22 mouse cellular contexts compared by ENCODE assay signal in the genomic region with DNA sequence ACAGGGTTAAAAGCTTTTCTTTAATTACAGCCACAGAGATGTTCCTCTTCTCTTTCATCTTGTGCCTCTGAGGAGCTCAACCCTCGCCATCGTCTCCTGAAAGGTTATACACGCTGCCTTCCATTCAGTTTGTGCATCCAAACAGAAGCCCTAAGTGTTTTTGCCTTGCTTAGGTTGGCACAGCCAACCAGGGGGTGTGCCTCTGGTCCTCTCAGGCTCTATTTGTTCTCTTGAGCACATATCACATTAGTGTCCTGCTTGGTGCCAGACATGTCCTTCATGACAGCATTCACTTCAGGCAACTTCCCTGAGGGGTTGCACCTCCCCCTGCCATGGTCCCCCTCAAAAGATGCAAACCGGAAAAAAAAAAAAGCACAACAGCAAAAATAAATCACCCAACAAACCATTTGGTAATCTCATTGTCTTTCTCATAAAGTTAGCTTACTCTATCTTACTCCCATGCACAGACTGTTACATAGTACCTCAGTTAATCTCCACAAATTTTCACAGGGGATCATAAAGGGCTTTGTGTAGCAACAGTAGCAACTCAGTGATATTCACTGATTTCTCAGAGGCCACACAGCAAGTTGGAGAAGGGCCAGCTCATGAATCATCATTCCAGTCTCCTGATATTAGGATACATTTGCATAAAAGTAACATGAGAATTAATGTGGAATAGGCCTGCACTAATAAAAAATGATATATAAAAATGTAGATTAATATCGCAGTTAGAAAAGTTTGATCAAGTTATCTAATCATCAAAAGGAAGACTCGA.
DNase-seq lines count a peak whose midpoint lies in the region; ATAC-seq lines count a peak whose summit lies in the region.
"Had no signal": no experiment of that assay in that cellular context is flagged by ENCODE, and none has a peak within 500 bp of the region (broad histone marks: within the 10 kb centered on the region; RNA-seq: fewer than 3 reads in every experiment).

No protein-coding gene starts in this region.

- H3K9me3 ChIP-seq in forebrain, embryonic 14.5 days (replicated peaks; ENCODE audit: control insufficient read depth, low read length): no peaks in the 10 kb centered on the region
- no peaks in the 10 kb centered on the region for H3K9me3 ChIP-seq in forebrain, embryonic 10.5 days
- H3K9me3 ChIP-seq: embryonic facial prominence, embryonic 12.5 days; G1E; heart, embryonic 15.5 days; limb, embryonic 12.5 days; liver, embryonic 13.5 days; midbrain, embryonic 13.5 days had no signal

- H3K4me3 ChIP-seq in forebrain, embryonic 14.5 days (ENCODE audit: low read depth, low read length): no peak overlapping the region
- H3K4me3 ChIP-seq in forebrain, embryonic 10.5 days: no peak overlapping the region
- H3K4me3 ChIP-seq: embryonic facial prominence, embryonic 12.5 days; heart, embryonic 15.5 days; limb, embryonic 12.5 days; liver, embryonic 13.5 days; midbrain, embryonic 13.5 days; myocyte had no signal

- WGBS in forebrain, embryonic 14.5 days: 40% methylated on average over 6 of the region's 6 CpGs
- 61% methylated on average over 6 of the region's 6 CpGs for WGBS in forebrain, embryonic 10.5 days

- no peak overlapping the region for H3K9ac ChIP-seq in forebrain, embryonic 14.5 days (ENCODE audit: low read length)
- H3K9ac ChIP-seq: embryonic facial prominence, embryonic 12.5 days; heart, embryonic 15.5 days; limb, embryonic 12.5 days; liver, embryonic 13.5 days; midbrain, embryonic 13.5 days had no signal

- DNase-seq in adrenal gland, adult 2 months: peak; percentile 26
- no peak for DNase-seq in adrenal gland, postnatal 4 days (ENCODE audit: low spot score in 2 of 2)
- peak; percentile 69 for DNase-seq in forebrain, embryonic 14.5 days (ENCODE audit: low spot score)
- DNase-seq in forebrain, embryonic 10.5 days (ENCODE audit: extremely low spot score, low spot score): no peak
- DNase-seq in retina, postnatal 1 day: peak; percentile 29
- no peak for DNase-seq in retina, embryonic 14.5 days (ENCODE audit: low spot score)
- peak; percentile 58 for DNase-seq in testis, postnatal 10 days (ENCODE audit: low spot score)
- DNase-seq in kidney, adult 8-10 months: no peak
- DNase-seq: cerebellum, adult 9-10 months; gastrocnemius, postnatal 25 days; kidney, adult 2 months; kidney, postnatal 25 days; liver, embryonic 13.5 days; right cerebral cortex, postnatal 25 days; thymus, adult 2 months had no signal

- H3K4me1 ChIP-seq in forebrain, embryonic 14.5 days (ENCODE audit: control insufficient read depth, insufficient read depth, low read length): no peaks in the 10 kb centered on the region
- peaks cover 3% of the 10 kb centered on the region; the same call in 1 of the 2 replicates for H3K4me1 ChIP-seq in forebrain, embryonic 10.5 days
- H3K4me1 ChIP-seq: embryonic facial prominence, embryonic 12.5 days; heart, embryonic 15.5 days; limb, embryonic 12.5 days; liver, embryonic 13.5 days; midbrain, embryonic 13.5 days had no signal

- no peak overlapping the region for H3K27ac ChIP-seq in forebrain, embryonic 14.5 days (ENCODE audit: low read depth, low read length)
- H3K27ac ChIP-seq in forebrain, embryonic 10.5 days: no peak overlapping the region
- H3K27ac ChIP-seq: embryonic facial prominence, embryonic 12.5 days; heart, embryonic 15.5 days; limb, embryonic 12.5 days; liver, embryonic 13.5 days; midbrain, embryonic 13.5 days had no signal

- peak; percentile 81 for ATAC-seq in forebrain, embryonic 14.5 days
- ATAC-seq: inflammation-experienced regulatory T-cells, adult 6 months; midbrain, embryonic 13.5 days had no signal

- H3K36me3 ChIP-seq in forebrain, embryonic 14.5 days (ENCODE audit: control insufficient read depth, insufficient read depth, low read length): no peaks in the 10 kb centered on the region
- H3K36me3 ChIP-seq in forebrain, embryonic 10.5 days (replicated peaks): no peaks in the 10 kb centered on the region
- H3K36me3 ChIP-seq: embryonic facial prominence, embryonic 12.5 days; G1E; heart, embryonic 15.5 days; limb, embryonic 12.5 days; liver, embryonic 13.5 days; midbrain, embryonic 13.5 days had no signal

- no peak overlapping the region for H3K4me2 ChIP-seq in forebrain, embryonic 14.5 days (ENCODE audit: low read length)
- H3K4me2 ChIP-seq: embryonic facial prominence, embryonic 12.5 days; heart, embryonic 15.5 days; limb, embryonic 12.5 days; liver, embryonic 13.5 days; midbrain, embryonic 13.5 days had no signal

- no peaks in the 10 kb centered on the region for H3K27me3 ChIP-seq in forebrain, embryonic 14.5 days (replicated peaks; ENCODE audit: control insufficient read depth, insufficient read depth, low read length)
- H3K27me3 ChIP-seq in forebrain, embryonic 10.5 days (ENCODE audit: poor library complexity, severe bottlenecking): no peaks in the 10 kb centered on the region
- H3K27me3 ChIP-seq: embryonic facial prominence, embryonic 12.5 days; heart, embryonic 15.5 days; liver, embryonic 13.5 days; midbrain, embryonic 13.5 days had no signal

Comparison
In these comparisons a context has a peak if more than half of its experiments do, and no peak if none do; other contexts are left out.
1. DNase-seq: peak in adrenal gland, adult 2 months (single experiment), forebrain, embryonic 14.5 days (single experiment), retina, postnatal 1 day (single experiment) and testis, postnatal 10 days (single experiment); none in adrenal gland, postnatal 4 days (0 of 2), forebrain, embryonic 10.5 days (single experiment), retina, embryonic 14.5 days (single experiment) and kidney, adult 8-10 months (0 of 2).